Mouse (Mus musculus) bone marrow, adult 2 months (tissue): Measurements from ENCODE around the gene Mrpl16.

Experiments used
- CTCF ChIP-seq: fragments of 200-500 bp; IDR thresholded peaks from 2 replicates; pipeline ENCODE4 v1.5.1; 2011; ENCODE audit warnings: low read length, control low read depth; ENCODE audit not compliant: control insufficient read depth, insufficient read depth
- POLR2A ChIP-seq: fragments of 200-500 bp; IDR thresholded peaks from 2 replicates; pipeline ENCODE4 v1.6.1; 2011; ENCODE audit warnings: low read depth, mild to moderate bottlenecking, control low read depth, low read length, borderline replicate concordance; ENCODE audit not compliant: control insufficient read depth

- TF ChIP-seq CTCF (no peak), POLR2A (no peak)
Measured at GRCm38 (mm10) chr19:11725915-11726314, 44.3 kb upstream of the Mrpl16 start.
